In genomic region chr10:71106491-71107205, GRCm38 (mm10) we compare ENCODE assay signal across 23 mouse cellular contexts. TPM values are rescaled to one million over a fixed set of nuclear protein-coding genes. Genes with fewer than 3 reads are reported as not detected.
DNase-seq lines count a peak whose midpoint lies in the region; ATAC-seq lines count a peak whose summit lies in the region.
"Had no signal": no experiment of that assay in that cellular context is flagged by ENCODE, and none has a peak within 500 bp of the region (broad histone marks: within the 10 kb centered on the region; RNA-seq: fewer than 3 reads in every experiment).

No protein-coding gene starts in this region.

- H3K27me3 ChIP-seq in forebrain, embryonic 14.5 days (replicated peaks; ENCODE audit: control insufficient read depth, insufficient read depth, low read length) = no peaks in the 10 kb centered on the region
- H3K27me3 ChIP-seq: embryonic facial prominence, embryonic 13.5 days; forebrain, embryonic 12.5 days; hindbrain, embryonic 13.5 days had no signal

- no peak overlapping the region for H3K4me2 ChIP-seq in forebrain, embryonic 14.5 days (ENCODE audit: low read length)
- H3K4me2 ChIP-seq: embryonic facial prominence, embryonic 13.5 days; forebrain, embryonic 12.5 days; hindbrain, embryonic 13.5 days had no signal

- 94% methylated on average over 9 of the region's 9 CpGs for WGBS in forebrain, embryonic 14.5 days

- peak; percentile 42 for DNase-seq in heart, adult 11 months
- DNase-seq in heart, postnatal 4 days = no peak
- DNase-seq in kidney, postnatal 36 days = peak; percentile 45 to 58
- no peak for DNase-seq in kidney, adult 11 months
- DNase-seq in ES-CJ7 (ENCODE audit: low read depth, low spot score) = peak; percentile 21
- DNase-seq in forebrain, embryonic 14.5 days (ENCODE audit: low spot score) = no peak
- DNase-seq in frontal cortex, adult 2 months (ENCODE audit: extremely low spot score in 1 of 2, low spot score in 1 of 2) = no peak
- DNase-seq: adrenal gland, postnatal 14 days; cerebellum, adult 11-12 months; cerebellum, adult 9-10 months; cerebellum, postnatal 25 days; forebrain, postnatal 0 days; gastrocnemius, adult 2 months; gastrocnemius, postnatal 25 days; heart, adult 18-20 months; heart, postnatal 10 days had no signal

- H3K27ac ChIP-seq in forebrain, embryonic 14.5 days (ENCODE audit: low read depth, low read length) = no peak overlapping the region
- H3K27ac ChIP-seq: embryonic facial prominence, embryonic 13.5 days; forebrain, embryonic 12.5 days; gastrocnemius, adult 2 months; heart, embryonic 10.5 days; hindbrain, embryonic 13.5 days; hindbrain, postnatal 0 days had no signal

- no peak overlapping the region for H3K4me3 ChIP-seq in forebrain, embryonic 14.5 days (ENCODE audit: low read depth, low read length)
- H3K4me3 ChIP-seq: embryonic facial prominence, embryonic 13.5 days; forebrain, embryonic 12.5 days; gastrocnemius, adult 2 months; heart, embryonic 10.5 days; hindbrain, embryonic 13.5 days had no signal

- no peaks in the 10 kb centered on the region for H3K9me3 ChIP-seq in forebrain, embryonic 14.5 days (replicated peaks; ENCODE audit: control insufficient read depth, low read length)
- H3K9me3 ChIP-seq: embryonic facial prominence, embryonic 13.5 days; forebrain, embryonic 12.5 days; heart, embryonic 10.5 days; hindbrain, embryonic 13.5 days had no signal

- no peaks in the 10 kb centered on the region for H3K36me3 ChIP-seq in forebrain, embryonic 14.5 days (ENCODE audit: control insufficient read depth, insufficient read depth, low read length)
- H3K36me3 ChIP-seq: embryonic facial prominence, embryonic 13.5 days; forebrain, embryonic 12.5 days; G1E; hindbrain, embryonic 13.5 days had no signal

- no peak overlapping the region for H3K9ac ChIP-seq in forebrain, embryonic 14.5 days (ENCODE audit: low read length)
- H3K9ac ChIP-seq: embryonic facial prominence, embryonic 13.5 days; forebrain, embryonic 12.5 days; forebrain, postnatal 0 days; hindbrain, embryonic 13.5 days had no signal

- H3K4me1 ChIP-seq in forebrain, embryonic 14.5 days (ENCODE audit: control insufficient read depth, insufficient read depth, low read length) = no peaks in the 10 kb centered on the region
- H3K4me1 ChIP-seq: heart, embryonic 10.5 days; hindbrain, embryonic 13.5 days had no signal

- no peak for ATAC-seq in forebrain, embryonic 14.5 days
- ATAC-seq: activated CD4-positive, CD25-positive, alpha-beta regulatory T cell, adult 4 months; forebrain, postnatal 0 days; hindbrain, postnatal 0 days had no signal

RNA-seq across cellular contexts. Expression of gene Bicc1, which starts 52.9 kb away (rescaled TPM):
- 10 to 100 TPM; 37.6 to 38.4 TPM for total RNA-seq in heart, postnatal 4 days (2021)
- polyA plus RNA-seq in forebrain, embryonic 14.5 days (2014; fragmentation: Nextera tagmentation; extraction: Ambion mirVana) = 3.2 and 3.8 TPM in 2 replicates
- 3.5 and 4.7 TPM in 2 replicates for polyA plus RNA-seq in frontal cortex, adult 2 months (2012; rRNA removed)
- polyA plus RNA-seq: G1E had no signal

Comparison
In these comparisons a context has a peak if more than half of its experiments do, and no peak if none do; other contexts are left out.
1. DNase-seq: peak in heart, adult 11 months (single experiment), kidney, postnatal 36 days (2 of 2) and ES-CJ7 (single experiment); none in heart, postnatal 4 days (single experiment), kidney, adult 11 months (single experiment), forebrain, embryonic 14.5 days (single experiment) and frontal cortex, adult 2 months (0 of 2).